Mouse (Mus musculus) heart, embryonic 10.5 days (tissue): ENCODE results near the gene Cd48. TPM values are rescaled to one million over a fixed set of nuclear protein-coding genes. Genes with fewer than 3 reads are reported as not detected.

ENCODE experiments used
- DNase-seq: peaks from one replicate; pipeline ENCODE4 v3.0.0-alpha.2; 2017; ENCODE audit warnings: low spot score
- H3K27ac ChIP-seq: fragments of 300-500 bp; sonication (generic); 2 replicates; pipeline ENCODE4 v1.5.1; 2016; ENCODE audit warnings: mild to moderate bottlenecking
- H3K27me3 ChIP-seq: fragments of 300-500 bp; sonication (generic); 2 replicates; pipeline ENCODE4 v1.6.1; 2016; ENCODE audit warnings: mild to moderate bottlenecking; ENCODE audit not compliant: poor library complexity, insufficient read depth, severe bottlenecking
- H3K36me3 ChIP-seq: fragments of 300-500 bp; sonication (generic); 2 replicates; pipeline ENCODE4 v1.6.1; 2016; ENCODE audit warnings: mild to moderate bottlenecking, moderate library complexity
- H3K4me1 ChIP-seq: fragments of 300-500 bp; sonication (generic); 2 replicates; pipeline ENCODE4 v1.6.1; 2016; ENCODE audit warnings: mild to moderate bottlenecking
- H3K4me3 ChIP-seq: fragments of 300-500 bp; sonication (generic); 2 replicates; pipeline ENCODE4 v1.5.1; 2016; ENCODE audit warnings: mild to moderate bottlenecking, moderate library complexity
- H3K9me3 ChIP-seq: fragments of 300-500 bp; sonication (generic); 2 replicates; pipeline ENCODE4 v1.6.1; 2016; ENCODE audit warnings: mild to moderate bottlenecking, moderate library complexity
- WGBS: fragments of 180-500 bp; shearing (Covaris S2); methylation state at CpG from one replicate; pipeline ENCODE4 v1.1.7; 2016; 5-methylcytosine and 5-hydroxymethylcytosine counted together
- polyA plus RNA-seq: library from polyadenylated mRNA; unstranded; fragments of >200 nt; fragmentation: Nextera tagmentation; extraction: Ambion mirVana; gene quantifications from 2 replicates; pipeline ENCODE4 v1.2.1, GENCODE M21; 2016

Cd48 gene
- polyA plus RNA-seq: 0.25 TPM in 1 of 2 replicates, not detected in the other

DNA sequence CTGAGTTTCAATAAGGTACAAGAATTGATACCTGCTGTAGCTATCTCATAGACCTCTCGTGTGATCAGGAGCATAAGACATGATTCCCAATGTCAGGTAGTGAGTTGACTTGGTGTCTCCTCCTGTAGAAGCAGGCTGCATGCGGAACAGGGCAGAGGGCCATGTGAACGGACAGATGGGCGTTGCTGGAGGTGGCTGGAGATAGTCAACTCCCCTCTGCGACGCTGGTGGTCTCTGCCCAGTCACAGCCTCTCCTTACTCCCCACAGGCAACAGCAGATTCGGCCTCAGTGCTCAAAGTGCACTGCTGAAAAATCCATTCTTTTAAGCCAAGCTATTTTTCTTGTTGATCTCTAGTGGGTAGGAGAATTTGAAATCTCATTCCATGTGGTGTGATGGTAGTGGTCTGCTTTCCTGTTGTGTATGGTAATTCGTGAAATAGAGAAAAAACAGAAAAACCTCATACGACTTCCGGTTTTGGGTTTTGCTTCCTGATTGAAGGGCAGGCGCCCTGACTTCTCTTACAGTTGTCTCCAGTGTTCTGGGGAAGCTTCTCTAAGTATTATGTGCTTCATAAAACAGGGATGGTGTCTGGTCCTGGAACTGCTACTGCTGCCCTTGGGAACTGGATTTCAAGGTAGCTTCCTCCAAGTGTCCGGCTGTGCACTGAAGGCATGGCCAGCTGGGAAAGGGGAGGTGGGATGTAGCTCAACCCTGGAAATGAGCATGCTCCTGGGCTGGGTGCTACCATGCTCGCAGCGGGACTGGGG is at the start of gene Cd48:
TSS of gene Cd48 (plus strand) at position 479 of the 769 bp plus-strand sequence.
- Histone ChIP-seq H3K4me3 (no peak within 1 kb of the TSS), H3K27me3 (no peaks in the 10 kb centered on the region), H3K9me3 (no peaks in the 10 kb centered on the region), H3K4me1 (no peaks in the 10 kb centered on the region), H3K36me3 (no peaks in the 10 kb centered on the region), H3K27ac (no peak within 1 kb of the TSS)
- WGBS: 81% methylated on average over 14 of the region's 14 CpGs
- DNase-seq: no peak

DNA sequence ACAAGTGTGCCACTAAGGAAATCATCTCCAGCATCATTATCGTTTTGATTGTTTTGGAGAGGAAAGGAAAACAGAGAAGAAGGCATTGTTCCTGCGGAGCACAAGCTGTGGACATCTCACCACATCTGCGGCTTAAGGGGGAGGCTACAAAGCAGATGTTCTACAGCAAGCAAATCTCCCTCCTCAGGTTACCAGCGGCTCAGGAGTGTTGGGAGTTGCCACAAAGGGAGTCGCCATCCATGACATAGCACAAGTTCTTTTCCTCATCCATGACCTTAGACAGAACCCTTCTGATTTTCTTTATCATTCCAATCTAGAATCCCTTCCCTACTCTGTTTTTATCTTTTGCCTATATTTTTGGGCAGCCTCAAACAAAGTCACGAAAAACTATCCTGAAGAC is 46.1 kb upstream of the Cd48 start:
- Histone ChIP-seq H3K4me1 (no peaks in the 10 kb centered on the region; the same call in 1 of the 2 replicates), H3K4me3 (no peak overlapping the region), H3K27me3 (no peaks in the 10 kb centered on the region), H3K9me3 (no peaks in the 10 kb centered on the region), H3K27ac (no peak overlapping the region), H3K36me3 (no peaks in the 10 kb centered on the region)
- 37% methylated on average over 6 of the region's 6 CpGs for WGBS
- peak; percentile 35 for DNase-seq

DNA sequence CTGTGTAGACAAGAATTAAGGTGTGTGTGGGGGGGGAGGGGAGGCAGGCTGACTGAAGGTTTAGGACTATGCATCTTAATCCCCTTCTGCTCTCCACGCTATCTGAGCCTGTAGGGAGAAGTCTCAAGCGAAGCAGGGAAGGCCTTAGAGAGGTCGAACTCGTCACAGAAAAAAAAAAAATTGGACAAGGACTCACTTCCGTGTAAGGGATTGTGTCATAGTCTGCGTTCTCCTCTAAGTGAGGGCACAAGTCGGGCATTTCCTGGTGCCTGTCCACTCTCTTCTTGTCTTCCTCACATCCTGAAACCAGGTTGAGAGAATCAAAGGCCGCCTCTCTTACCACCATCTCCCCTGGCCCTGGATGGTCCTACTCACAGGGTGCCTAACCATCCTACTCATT is 44.7 kb upstream of the Cd48 start:
- H3K27me3 ChIP-seq: no peaks in the 10 kb centered on the region
- no peaks in the 10 kb centered on the region for H3K36me3 ChIP-seq
- H3K4me3 ChIP-seq: no peak overlapping the region
- H3K4me1 ChIP-seq: no peaks in the 10 kb centered on the region
- 67% methylated on average over 8 of the region's 8 CpGs for WGBS
- H3K9me3 ChIP-seq: no peaks in the 10 kb centered on the region
- DNase-seq: no peak
- no peak overlapping the region for H3K27ac ChIP-seq

DNA sequence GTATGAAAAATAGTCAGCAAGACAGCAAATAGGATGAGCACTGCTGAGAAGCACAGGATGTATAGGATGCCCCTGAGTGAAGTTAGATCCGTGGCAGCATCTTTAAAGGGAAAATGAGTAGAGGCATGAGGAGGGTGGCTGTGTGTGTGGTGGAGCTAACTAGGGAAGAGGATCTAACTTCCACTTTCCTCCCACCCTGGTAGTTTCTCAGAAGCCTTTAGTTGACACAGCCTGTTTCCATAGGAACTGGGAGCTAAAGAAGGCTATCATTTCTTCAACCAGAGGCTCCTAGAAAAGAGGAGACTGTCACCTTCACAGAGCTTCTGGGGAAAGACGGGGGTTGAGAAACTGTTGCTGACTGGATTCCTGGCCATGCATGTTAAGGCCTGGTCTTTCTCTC is 43.1 kb upstream of the Cd48 start:
- DNase-seq: no peak
- no peak overlapping the region for H3K4me3 ChIP-seq
- no peaks in the 10 kb centered on the region for H3K9me3 ChIP-seq
- H3K27me3 ChIP-seq: no peaks in the 10 kb centered on the region
- 69% methylated on average over 2 of the region's 2 CpGs for WGBS
- no peaks in the 10 kb centered on the region; the same call in 1 of the 2 replicates for H3K4me1 ChIP-seq
- H3K27ac ChIP-seq: no peak overlapping the region
- H3K36me3 ChIP-seq: no peaks in the 10 kb centered on the region

DNA sequence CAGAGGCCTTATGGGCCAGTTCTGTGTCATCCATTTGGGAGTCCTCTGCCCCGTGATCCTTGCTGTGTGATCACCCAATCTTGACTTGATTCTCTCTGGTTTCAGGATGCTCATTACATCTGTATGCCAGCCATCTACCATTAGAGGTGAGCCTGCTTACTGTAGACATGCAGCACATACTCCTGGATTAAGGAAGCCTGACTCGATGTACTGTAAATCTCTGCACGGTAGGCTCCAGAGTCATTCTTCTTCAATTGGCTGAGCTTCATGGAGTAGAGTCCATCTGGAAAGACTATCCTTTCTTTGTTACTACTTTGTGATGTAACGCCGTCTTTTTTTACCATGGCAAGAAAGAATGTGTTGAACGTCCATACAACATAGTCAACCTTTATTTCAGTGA is 41.0 kb upstream of the Cd48 start:
- WGBS: 91% methylated on average over 6 of the region's 6 CpGs
- no peak overlapping the region for H3K27ac ChIP-seq
- no peaks in the 10 kb centered on the region for H3K36me3 ChIP-seq
- no peaks in the 10 kb centered on the region for H3K27me3 ChIP-seq
- H3K4me1 ChIP-seq: no peaks in the 10 kb centered on the region; the same call in 1 of the 2 replicates
- H3K4me3 ChIP-seq: no peak overlapping the region
- peak; percentile 58 for DNase-seq
- no peaks in the 10 kb centered on the region for H3K9me3 ChIP-seq

DNA sequence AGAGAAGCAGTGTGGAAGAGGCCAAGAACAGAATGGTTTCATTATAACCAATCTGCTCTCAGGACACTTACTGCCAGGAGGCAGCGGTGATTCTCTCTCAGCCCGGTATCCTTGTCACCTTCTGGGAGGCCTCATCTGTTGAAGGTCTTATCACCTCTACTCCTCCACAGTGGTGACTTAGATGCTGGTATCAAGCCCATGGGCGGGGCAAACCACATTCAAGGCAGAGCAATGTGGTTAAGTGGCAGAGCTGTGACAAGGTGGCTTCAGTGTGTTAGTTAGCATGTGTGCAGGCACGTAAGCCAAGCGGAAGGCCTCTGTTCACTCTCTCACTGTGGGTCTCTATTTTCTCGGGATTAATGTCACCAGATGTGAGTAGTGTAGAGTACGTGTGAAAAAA is 38.2 kb upstream of the Cd48 start:
- 53% methylated on average over 7 of the region's 7 CpGs for WGBS
- Histone ChIP-seq H3K27me3 (no peaks in the 10 kb centered on the region), H3K27ac (no peak overlapping the region), H3K4me1 (no peaks in the 10 kb centered on the region; the same call in 1 of the 2 replicates), H3K9me3 (no peaks in the 10 kb centered on the region), H3K4me3 (no peak overlapping the region), H3K36me3 (no peaks in the 10 kb centered on the region)
- peak; percentile 64 for DNase-seq

DNA sequence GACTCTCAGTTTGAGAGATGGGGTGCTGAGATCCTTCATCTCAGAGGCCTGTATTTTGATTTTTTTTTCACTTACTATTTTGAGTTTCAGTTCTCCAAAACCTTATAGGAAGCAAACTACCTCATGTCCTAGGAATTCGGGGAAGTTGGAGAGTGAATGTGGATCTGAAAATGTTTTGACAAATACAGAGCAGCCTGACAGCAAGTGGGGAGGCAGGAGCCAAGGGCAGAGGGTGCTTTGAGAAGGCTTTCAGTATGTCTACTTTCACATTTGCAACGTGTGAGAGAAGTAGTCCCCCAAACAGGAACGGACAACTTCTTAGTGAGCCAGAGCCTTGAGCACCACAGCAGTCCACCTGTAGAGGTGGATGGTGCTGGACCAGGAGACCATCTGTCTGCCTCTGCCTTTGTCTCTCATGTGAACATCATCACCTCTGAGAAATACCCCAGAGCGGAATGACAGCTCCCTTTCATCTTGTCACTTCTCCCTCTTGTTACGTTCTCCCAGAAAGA is 35.3 kb upstream of the Cd48 start:
- no peak overlapping the region for H3K4me3 ChIP-seq
- no peaks in the 10 kb centered on the region for H3K36me3 ChIP-seq
- H3K27me3 ChIP-seq: no peaks in the 10 kb centered on the region
- WGBS: 67% methylated on average over 5 of the region's 5 CpGs
- no peaks in the 10 kb centered on the region; the same call in 1 of the 2 replicates for H3K4me1 ChIP-seq
- H3K27ac ChIP-seq: no peak overlapping the region
- no peaks in the 10 kb centered on the region for H3K9me3 ChIP-seq
- DNase-seq: no peak

DNA sequence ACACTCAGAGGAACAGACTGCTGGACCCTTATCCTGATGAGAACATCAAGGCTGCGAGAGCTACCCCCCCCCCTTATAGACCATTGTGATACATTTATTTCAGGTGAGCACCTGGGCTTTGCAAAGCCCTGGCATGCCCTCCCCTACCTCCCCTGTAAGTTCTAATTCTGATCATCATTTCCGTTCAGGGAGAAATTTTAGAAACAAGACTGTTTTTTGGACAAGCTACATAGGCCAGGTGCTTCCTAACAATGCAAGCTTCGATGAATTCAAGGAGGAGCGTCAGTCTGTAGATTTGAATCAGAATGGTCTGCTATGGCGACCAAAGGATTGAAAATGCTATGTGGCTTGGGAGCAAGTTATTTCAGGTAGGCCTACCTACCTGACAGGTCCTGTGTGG is 34.1 kb upstream of the Cd48 start:
- H3K4me1 ChIP-seq: no peaks in the 10 kb centered on the region; the same call in 1 of the 2 replicates
- DNase-seq: no peak
- no peaks in the 10 kb centered on the region for H3K36me3 ChIP-seq
- H3K27ac ChIP-seq: no peak overlapping the region
- WGBS: 83% methylated on average over 5 of the region's 5 CpGs
- no peak overlapping the region for H3K4me3 ChIP-seq
- no peaks in the 10 kb centered on the region for H3K9me3 ChIP-seq
- no peaks in the 10 kb centered on the region for H3K27me3 ChIP-seq

DNA sequence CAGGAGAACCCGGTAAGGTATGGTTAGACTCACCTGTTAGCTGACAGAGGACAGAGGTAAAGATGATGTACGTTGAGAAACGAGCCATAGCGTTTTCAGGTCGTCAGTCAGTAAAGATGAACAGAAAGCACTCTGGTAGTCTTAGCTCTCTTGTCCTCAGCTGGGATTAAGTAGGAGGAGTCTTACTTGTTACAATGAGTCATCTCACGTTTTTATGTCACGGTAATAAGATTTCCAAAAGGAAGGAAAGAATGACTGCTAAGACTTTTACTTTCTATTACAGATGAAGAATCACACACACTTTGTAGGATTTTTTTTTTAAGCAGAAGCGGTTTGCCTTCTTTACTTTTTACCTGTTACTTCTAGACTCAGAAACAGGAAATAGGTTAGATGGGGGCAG is 33.0 kb upstream of the Cd48 start:
- no peaks in the 10 kb centered on the region for H3K36me3 ChIP-seq
- WGBS: 72% methylated on average over 8 of the region's 8 CpGs

DNA sequence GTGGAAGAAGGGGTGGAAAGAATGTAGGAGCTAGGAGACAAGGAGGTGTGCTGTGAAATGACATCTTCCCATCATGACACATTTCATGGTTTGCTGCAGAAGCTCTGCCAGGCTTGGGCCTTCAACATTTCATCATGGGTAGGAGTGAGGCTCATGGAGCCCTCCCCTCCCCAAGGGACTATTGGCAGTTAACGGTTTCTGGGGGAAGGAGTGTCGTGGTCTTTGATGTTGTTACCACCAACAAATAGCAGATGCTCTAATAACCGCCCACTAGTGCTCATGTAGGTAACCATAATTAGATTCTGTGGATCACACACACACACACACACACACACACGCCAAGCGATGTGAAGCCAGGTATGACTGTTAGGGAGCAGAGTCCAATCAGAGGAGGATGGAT is 29.1 kb upstream of the Cd48 start, which contains the start of gene Slamf7:
TSS of gene Slamf7 (minus strand) at position 302 of the 400 bp plus-strand sequence.
- 76% methylated on average over 5 of the region's 5 CpGs for WGBS
- H3K27me3 ChIP-seq: no peaks in the 10 kb centered on the region
- peak; percentile 66 for DNase-seq

More for the DNA sequence above, 33.0 kb upstream of the Cd48 start:
- DNase-seq: no peak
- H3K9me3 ChIP-seq: no peaks in the 10 kb centered on the region
- no peaks in the 10 kb centered on the region for H3K4me1 ChIP-seq
- no peak overlapping the region for H3K4me3 ChIP-seq
- no peaks in the 10 kb centered on the region for H3K27me3 ChIP-seq
- no peak overlapping the region for H3K27ac ChIP-seq

DNA sequence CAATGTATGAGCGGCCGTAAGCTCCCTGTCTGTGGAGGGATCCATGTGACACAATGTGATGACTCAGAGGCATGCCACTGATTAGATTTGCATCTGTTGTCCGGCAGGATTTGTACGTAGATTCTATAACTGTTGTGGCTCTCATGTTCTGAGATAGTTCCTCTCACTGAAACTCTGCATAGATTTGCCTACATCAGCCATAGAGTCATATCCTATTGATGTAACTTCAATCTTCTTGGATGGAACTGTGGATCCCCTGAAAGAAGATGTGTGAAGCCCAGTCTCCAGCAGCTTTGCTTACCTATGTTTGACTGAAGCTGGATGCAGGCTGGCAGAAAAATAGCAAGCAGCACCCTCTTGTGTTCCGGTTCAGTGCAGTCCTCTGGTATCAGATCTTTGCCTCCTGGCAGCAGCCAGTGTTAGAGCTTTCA is 23.2 kb upstream of the Cd48 start:
- no peak for DNase-seq
- Histone ChIP-seq H3K27me3 (no peaks in the 10 kb centered on the region), H3K4me3 (no peak overlapping the region), H3K36me3 (no peaks in the 10 kb centered on the region), H3K9me3 (no peaks in the 10 kb centered on the region), H3K27ac (no peak overlapping the region), H3K4me1 (no peaks in the 10 kb centered on the region)
- WGBS: 52% methylated on average over 5 of the region's 5 CpGs

More for the DNA sequence above, 29.1 kb upstream of the Cd48 start, which contains the start of gene Slamf7:
- H3K27ac ChIP-seq: no peak within 1 kb of the TSS
- H3K4me1 ChIP-seq: no peaks in the 10 kb centered on the region
- H3K36me3 ChIP-seq: no peaks in the 10 kb centered on the region
- no peaks in the 10 kb centered on the region for H3K9me3 ChIP-seq
- H3K4me3 ChIP-seq: no peak within 1 kb of the TSS

DNA sequence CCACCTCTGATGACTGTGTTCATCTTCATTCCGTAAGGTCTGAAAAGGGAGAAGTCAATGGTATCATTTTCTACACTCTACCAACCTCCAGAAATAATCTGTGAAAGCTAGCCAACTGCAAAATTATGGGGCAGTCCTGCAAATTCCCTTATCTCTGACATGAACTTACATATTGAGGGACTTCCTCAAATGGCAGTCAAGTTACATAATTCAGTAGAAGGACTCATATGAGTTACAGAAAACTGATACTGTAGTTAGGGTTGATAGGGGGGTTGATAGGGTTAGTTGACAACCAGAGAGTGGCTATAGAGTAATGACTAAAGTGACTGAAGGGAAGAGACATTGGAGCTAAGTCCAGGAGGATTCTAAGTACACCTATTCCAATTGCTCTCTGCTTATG is 21.4 kb upstream of the Cd48 start:
- no peak overlapping the region for H3K27ac ChIP-seq
- H3K4me1 ChIP-seq: no peaks in the 10 kb centered on the region
- no peak for DNase-seq
- H3K9me3 ChIP-seq: no peaks in the 10 kb centered on the region
- H3K36me3 ChIP-seq: no peaks in the 10 kb centered on the region
- 89% methylated on average over 1 of the region's 1 CpGs for WGBS
- no peak overlapping the region for H3K4me3 ChIP-seq
- H3K27me3 ChIP-seq: no peaks in the 10 kb centered on the region

DNA sequence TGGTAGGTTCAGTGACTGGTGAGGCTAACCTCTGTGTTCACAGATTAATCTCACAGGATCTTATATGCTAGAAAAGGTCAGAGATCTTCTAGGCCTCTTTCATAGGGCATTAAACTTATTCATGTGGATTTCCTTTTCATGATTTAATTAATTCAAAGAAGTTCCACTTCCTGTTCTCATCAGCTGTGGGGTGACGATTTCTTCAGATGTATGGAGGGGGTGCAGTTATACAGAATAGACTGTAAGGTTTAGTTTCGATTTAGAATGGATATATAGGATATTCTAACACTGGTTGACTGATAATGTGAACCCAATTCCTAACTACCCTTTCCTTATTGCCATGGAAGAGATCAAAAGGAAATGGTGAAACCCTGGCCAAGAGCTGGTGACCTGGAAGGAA is 20.3 kb upstream of the Cd48 start:
- no peak overlapping the region for H3K27ac ChIP-seq
- no peaks in the 10 kb centered on the region for H3K27me3 ChIP-seq
- no peak for DNase-seq
- no peaks in the 10 kb centered on the region for H3K36me3 ChIP-seq
- no peaks in the 10 kb centered on the region for H3K4me1 ChIP-seq
- no peak overlapping the region for H3K4me3 ChIP-seq
- WGBS: 75% methylated on average over 2 of the region's 2 CpGs
- H3K9me3 ChIP-seq: no peaks in the 10 kb centered on the region
